Mouse (Mus musculus) activated CD4-positive, CD25-positive, alpha-beta regulatory T cell, adult 4 months (primary cell): ENCODE measurements at regions not wholly inside any gene's neighbourhood (a gene's known extent, or its start where the extent isn't known, plus 50 kb on each side); places are given as distances from the start of the nearest gene placed in this dataset.

Experiments
- ATAC-seq: one replicate; pipeline ENCODE4 v1.8.0; 2017

- ATAC-seq: no peak
Observed at GRCm38 (mm10) chrX:142456022-142456421, 65.7 kb upstream of the Acsl4 start.

- ATAC-seq: no peak
Observed at GRCm38 (mm10) chrX:142464174-142464573, 73.8 kb upstream of the Acsl4 start.

- ATAC-seq: no peak
Observed at GRCm38 (mm10) chrX:142464756-142465155, 74.4 kb upstream of the Acsl4 start.

GRCm38 (mm10) chrX:142467850-142468256, 77.5 kb upstream of the Acsl4 start:
- no peak for ATAC-seq

GRCm38 (mm10) chrX:142468388-142468787, 78.1 kb upstream of the Acsl4 start:
- no peak for ATAC-seq

- ATAC-seq: peak; percentile 69
Observed at GRCm38 (mm10) chrX:142469048-142469634, 78.8 kb upstream of the Acsl4 start.

- ATAC-seq: peak; percentile 72
Observed at GRCm38 (mm10) chrX:142470083-142470482, 79.7 kb upstream of the Acsl4 start.

- no peak for ATAC-seq
Observed at GRCm38 (mm10) chrX:142481203-142481815, 91.0 kb upstream of the Acsl4 start.

GRCm38 (mm10) chrX:142488078-142488477, 97.7 kb upstream of the Acsl4 start:
- no peak for ATAC-seq

GRCm38 (mm10) chrX:142490093-142490717, 99.9 kb upstream of the Acsl4 start:
- ATAC-seq: no peak

GRCm38 (mm10) chrX:142501094-142501493, 110.8 kb upstream of the Acsl4 start:
- ATAC-seq: no peak

- no peak for ATAC-seq
Observed at GRCm38 (mm10) chrX:142504962-142505361, 114.6 kb upstream of the Acsl4 start.

- no peak for ATAC-seq
Observed at GRCm38 (mm10) chrX:142507475-142507874, 117.1 kb upstream of the Acsl4 start.

- no peak for ATAC-seq
Observed at GRCm38 (mm10) chrX:142516406-142517131, 126.2 kb upstream of the Acsl4 start.

- ATAC-seq: no peak
Observed at GRCm38 (mm10) chrX:142517205-142517604, 126.9 kb upstream of the Acsl4 start.

GRCm38 (mm10) chrX:142521063-142521462, 130.7 kb upstream of the Acsl4 start:
- no peak for ATAC-seq

- no peak for ATAC-seq
Observed at GRCm38 (mm10) chrX:142526953-142527352, 136.6 kb upstream of the Acsl4 start.

- ATAC-seq: no peak
Observed at GRCm38 (mm10) chrX:142529892-142530291, 139.6 kb upstream of the Acsl4 start.

- ATAC-seq: no peak
Observed at GRCm38 (mm10) chrX:142534780-142535179, 144.4 kb upstream of the Acsl4 start.

GRCm38 (mm10) chrX:142535540-142535939, 145.2 kb upstream of the Acsl4 start:
- ATAC-seq: no peak

GRCm38 (mm10) chrX:142535954-142536353, 145.3 kb upstream of the Tmem164 start:
- ATAC-seq: no peak

- ATAC-seq: no peak
Observed at GRCm38 (mm10) chrX:142537259-142537963, 143.8 kb upstream of the Tmem164 start.

- ATAC-seq: no peak
Observed at GRCm38 (mm10) chrX:142540264-142540663, 140.9 kb upstream of the Tmem164 start.
